Mouse (Mus musculus) thymus, adult 2 months (tissue): Measurements from ENCODE around the gene Nacc2.

ENCODE experiments used
- CTCF ChIP-seq: fragments of 200-500 bp; IDR thresholded peaks from 2 replicates; pipeline ENCODE4 v1.5.1; 2012; ENCODE audit warnings: mild to moderate bottlenecking, control low read depth, low read length, moderate library complexity, borderline replicate concordance; ENCODE audit not compliant: control insufficient read depth, poor library complexity, insufficient read depth; ENCODE audit errors: extremely low read depth
- POLR2A ChIP-seq: fragments of 200-500 bp; IDR thresholded peaks from 2 replicates; pipeline ENCODE4 v1.6.1; 2012; ENCODE audit warnings: mild to moderate bottlenecking, low read length, control low read depth, moderate library complexity; ENCODE audit not compliant: control insufficient read depth, poor library complexity, insufficient read depth; ENCODE audit errors: extremely low read depth

DNA sequence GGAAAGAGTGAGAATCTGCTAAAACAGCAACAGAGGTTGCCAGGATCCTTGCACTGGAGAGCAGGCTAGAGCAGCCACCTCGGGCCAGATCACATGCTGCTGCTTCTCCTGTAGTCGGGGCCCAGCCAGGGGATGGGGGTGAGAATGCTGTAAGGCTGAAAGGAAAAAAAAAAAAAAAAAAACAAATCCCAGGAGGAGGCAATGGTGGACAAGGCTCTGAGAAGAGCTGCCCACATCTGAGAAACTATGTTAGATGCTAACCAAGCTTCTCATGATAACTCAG lies 3.8 kb downstream of the Nacc2 start:
- TF ChIP-seq POLR2A (no peak), CTCF (no peak)
